Mouse (Mus musculus) liver, embryonic 14.5 days (tissue): ENCODE measurements around the gene Kiss1r.

Experiments used
- CTCF ChIP-seq: IDR thresholded peaks from 2 replicates; pipeline ENCODE4 v1.5.1; 2016; ENCODE audit warnings: antibody characterized with exemption, low read depth, control low read depth
- EP300 ChIP-seq: IDR thresholded peaks from 2 replicates; pipeline ENCODE4 v1.6.1; 2016; ENCODE audit warnings: antibody characterized with exemption, low read depth

DNA sequence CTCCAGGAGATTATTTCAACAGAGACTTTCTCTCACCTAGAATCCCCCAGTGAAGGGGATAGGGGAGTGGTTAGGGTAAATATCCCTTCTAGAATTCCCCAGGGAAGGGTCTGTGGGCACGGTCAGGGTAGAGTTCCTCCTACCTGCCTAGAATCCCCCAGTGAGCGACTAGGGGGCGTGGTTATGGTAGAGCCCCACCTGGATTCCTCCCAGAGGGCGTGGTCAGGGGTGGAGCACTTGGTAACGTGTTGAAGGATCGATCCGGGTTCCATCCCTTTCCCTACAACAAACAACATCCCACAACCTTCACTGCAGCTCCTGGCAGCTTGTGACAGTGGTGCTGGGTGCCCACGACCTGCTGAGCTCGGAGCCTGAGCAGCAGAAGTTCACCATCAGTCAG, 36.0 kb upstream of the Kiss1r start:
- TF ChIP-seq CTCF (no peak), EP300 (no peak)
